Mouse (Mus musculus): ENCODE data around the gene Nr5a2. TPM values are rescaled to one million over a fixed set of nuclear protein-coding genes. Genes with fewer than 3 reads are reported as not detected.

Gene Nr5a2
- polyA plus RNA-seq, 1 experiment = 33.9 TPM

- no peaks in the 10 kb centered on the region for H3K36me3 ChIP-seq (ENCODE audit: control insufficient read depth, insufficient read depth, low read length, poor library complexity, severe bottlenecking)
- H3K9me3 ChIP-seq (replicated peaks; ENCODE audit: control insufficient read depth, insufficient read depth, low read length, poor library complexity, severe bottlenecking) = peaks cover 2% of the 10 kb centered on the region; the same call in 1 of the 2 replicates
- H3K9ac ChIP-seq (ENCODE audit: low read depth, poor library complexity, severe bottlenecking) = no peak overlapping the region
- H3K4me1 ChIP-seq (ENCODE audit: control insufficient read depth, insufficient read depth, low read length) = no peaks in the 10 kb centered on the region
- no peak overlapping the region for H3K27ac ChIP-seq (ENCODE audit: insufficient read depth, low read length)
- H3K27me3 ChIP-seq (ENCODE audit: control insufficient read depth, insufficient read depth, low read length, poor library complexity, severe bottlenecking) = no peaks in the 10 kb centered on the region
- no peak overlapping the region for H3K4me3 ChIP-seq (ENCODE audit: low read depth, low read length)
- no peak for TF ChIP-seq POLR2A (IDR thresholded peaks at IDR 0.05; ENCODE audit: insufficient read depth, low read length)
- TF ChIP-seq CTCF (IDR thresholded peaks at IDR 0.05; ENCODE audit: low read depth, low read length) = no peak
- no peak for TF ChIP-seq EP300 (IDR thresholded peaks at IDR 0.05; ENCODE audit: insufficient read depth, low read depth, low read length)
These were observed 17.6 kb upstream of the Nr5a2 start for GRCm38 (mm10) chr1:136977867-136978266.

- Histone ChIP-seq H3K4me3 (ENCODE audit: low read depth, low read length) (no peak overlapping the region), H3K9me3 (replicated peaks; ENCODE audit: control insufficient read depth, insufficient read depth, low read length, poor library complexity, severe bottlenecking) (peaks cover 2% of the 10 kb centered on the region; the same call in 1 of the 2 replicates), H3K36me3 (ENCODE audit: control insufficient read depth, insufficient read depth, low read length, poor library complexity, severe bottlenecking) (no peaks in the 10 kb centered on the region), H3K9ac (ENCODE audit: low read depth, poor library complexity, severe bottlenecking) (no peak overlapping the region), H3K27me3 (ENCODE audit: control insufficient read depth, insufficient read depth, low read length, poor library complexity, severe bottlenecking) (no peaks in the 10 kb centered on the region), H3K27ac (ENCODE audit: insufficient read depth, low read length) (no peak overlapping the region), H3K4me1 (ENCODE audit: control insufficient read depth, insufficient read depth, low read length) (peaks cover 3% of the 10 kb centered on the region)
- TF ChIP-seq POLR2A (IDR thresholded peaks at IDR 0.05; ENCODE audit: insufficient read depth, low read length) (no peak), CTCF (IDR thresholded peaks at IDR 0.05; ENCODE audit: low read depth, low read length) (no peak), EP300 (IDR thresholded peaks at IDR 0.05; ENCODE audit: insufficient read depth, low read depth, low read length) (no peak)
These were observed 13.8 kb upstream of the Nr5a2 start for GRCm38 (mm10) chr1:136974040-136974439.

- TF ChIP-seq CTCF (IDR thresholded peaks at IDR 0.05; ENCODE audit: low read depth, low read length) (no peak), EP300 (IDR thresholded peaks at IDR 0.05; ENCODE audit: insufficient read depth, low read depth, low read length) (no peak), POLR2A (IDR thresholded peaks at IDR 0.05; ENCODE audit: insufficient read depth, low read length) (no peak)
These were observed 12.8 kb upstream of the Nr5a2 start for GRCm38 (mm10) chr1:136973016-136973415.

GRCm38 (mm10) chr1:136970995-136971394 lies 10.7 kb upstream of the Nr5a2 start:
- TF ChIP-seq EP300 (IDR thresholded peaks at IDR 0.05; ENCODE audit: insufficient read depth, low read depth, low read length) (no peak), CTCF (IDR thresholded peaks at IDR 0.05; ENCODE audit: low read depth, low read length) (no peak), POLR2A (IDR thresholded peaks at IDR 0.05; ENCODE audit: insufficient read depth, low read length) (no peak)
- H3K36me3 ChIP-seq (ENCODE audit: control insufficient read depth, insufficient read depth, low read length, poor library complexity, severe bottlenecking) = no peaks in the 10 kb centered on the region
- peaks cover 3% of the 10 kb centered on the region for H3K4me1 ChIP-seq (ENCODE audit: control insufficient read depth, insufficient read depth, low read length)
- no peak overlapping the region for H3K27ac ChIP-seq (ENCODE audit: insufficient read depth, low read length)
- H3K4me3 ChIP-seq (ENCODE audit: low read depth, low read length) = no peak overlapping the region
- H3K9me3 ChIP-seq (replicated peaks; ENCODE audit: control insufficient read depth, insufficient read depth, low read length, poor library complexity, severe bottlenecking) = peaks cover 2% of the 10 kb centered on the region; the same call in 1 of the 2 replicates
- no peaks in the 10 kb centered on the region for H3K27me3 ChIP-seq (ENCODE audit: control insufficient read depth, insufficient read depth, low read length, poor library complexity, severe bottlenecking)
- no peak overlapping the region for H3K9ac ChIP-seq (ENCODE audit: low read depth, poor library complexity, severe bottlenecking)

More at GRCm38 (mm10) chr1:136973016-136973415, 12.8 kb upstream of the Nr5a2 start:
- H3K36me3 ChIP-seq (ENCODE audit: control insufficient read depth, insufficient read depth, low read length, poor library complexity, severe bottlenecking) = no peaks in the 10 kb centered on the region
- no peak overlapping the region for H3K4me3 ChIP-seq (ENCODE audit: low read depth, low read length)
- H3K9ac ChIP-seq (ENCODE audit: low read depth, poor library complexity, severe bottlenecking) = no peak overlapping the region
- peaks cover 3% of the 10 kb centered on the region for H3K4me1 ChIP-seq (ENCODE audit: control insufficient read depth, insufficient read depth, low read length)
- H3K27ac ChIP-seq (ENCODE audit: insufficient read depth, low read length) = no peak overlapping the region
- H3K9me3 ChIP-seq (replicated peaks; ENCODE audit: control insufficient read depth, insufficient read depth, low read length, poor library complexity, severe bottlenecking) = peaks cover 2% of the 10 kb centered on the region; the same call in 1 of the 2 replicates
- no peaks in the 10 kb centered on the region for H3K27me3 ChIP-seq (ENCODE audit: control insufficient read depth, insufficient read depth, low read length, poor library complexity, severe bottlenecking)

GRCm38 (mm10) chr1:136966728-136967386 lies 6.6 kb upstream of the Nr5a2 start:
- H3K27ac ChIP-seq (ENCODE audit: insufficient read depth, low read length) = no peak overlapping the region
- no peak overlapping the region for H3K9ac ChIP-seq (ENCODE audit: low read depth, poor library complexity, severe bottlenecking)
- no peaks in the 10 kb centered on the region for H3K4me1 ChIP-seq (ENCODE audit: control insufficient read depth, insufficient read depth, low read length)
- TF ChIP-seq EP300 (IDR thresholded peaks at IDR 0.05; ENCODE audit: insufficient read depth, low read depth, low read length) (no peak), CTCF (IDR thresholded peaks at IDR 0.05; ENCODE audit: low read depth, low read length) (no peak), POLR2A (IDR thresholded peaks at IDR 0.05; ENCODE audit: insufficient read depth, low read length) (no peak)
- no peaks in the 10 kb centered on the region for H3K9me3 ChIP-seq (replicated peaks; ENCODE audit: control insufficient read depth, insufficient read depth, low read length, poor library complexity, severe bottlenecking)
- H3K27me3 ChIP-seq (ENCODE audit: control insufficient read depth, insufficient read depth, low read length, poor library complexity, severe bottlenecking) = no peaks in the 10 kb centered on the region
- no peak overlapping the region for H3K4me3 ChIP-seq (ENCODE audit: low read depth, low read length)
- no peaks in the 10 kb centered on the region for H3K36me3 ChIP-seq (ENCODE audit: control insufficient read depth, insufficient read depth, low read length, poor library complexity, severe bottlenecking)

GRCm38 (mm10) chr1:136959491-136959890 lies 757 bp downstream of the Nr5a2 start:
- Histone ChIP-seq H3K27ac (ENCODE audit: insufficient read depth, low read length) (no peak overlapping the region), H3K27me3 (ENCODE audit: control insufficient read depth, insufficient read depth, low read length, poor library complexity, severe bottlenecking) (no peaks in the 10 kb centered on the region), H3K36me3 (ENCODE audit: control insufficient read depth, insufficient read depth, low read length, poor library complexity, severe bottlenecking) (no peaks in the 10 kb centered on the region), H3K4me1 (ENCODE audit: control insufficient read depth, insufficient read depth, low read length) (no peaks in the 10 kb centered on the region), H3K4me3 (ENCODE audit: low read depth, low read length) (no peak overlapping the region), H3K9ac (ENCODE audit: low read depth, poor library complexity, severe bottlenecking) (no peak overlapping the region), H3K9me3 (replicated peaks; ENCODE audit: control insufficient read depth, insufficient read depth, low read length, poor library complexity, severe bottlenecking) (no peaks in the 10 kb centered on the region)
- TF ChIP-seq EP300 (IDR thresholded peaks at IDR 0.05; ENCODE audit: insufficient read depth, low read depth, low read length) (no peak), POLR2A (IDR thresholded peaks at IDR 0.05; ENCODE audit: insufficient read depth, low read length) (no peak), CTCF (IDR thresholded peaks at IDR 0.05; ENCODE audit: low read depth, low read length) (no peak)
